11 mouse cellular contexts compared by ENCODE assay signal in the genomic region with DNA sequence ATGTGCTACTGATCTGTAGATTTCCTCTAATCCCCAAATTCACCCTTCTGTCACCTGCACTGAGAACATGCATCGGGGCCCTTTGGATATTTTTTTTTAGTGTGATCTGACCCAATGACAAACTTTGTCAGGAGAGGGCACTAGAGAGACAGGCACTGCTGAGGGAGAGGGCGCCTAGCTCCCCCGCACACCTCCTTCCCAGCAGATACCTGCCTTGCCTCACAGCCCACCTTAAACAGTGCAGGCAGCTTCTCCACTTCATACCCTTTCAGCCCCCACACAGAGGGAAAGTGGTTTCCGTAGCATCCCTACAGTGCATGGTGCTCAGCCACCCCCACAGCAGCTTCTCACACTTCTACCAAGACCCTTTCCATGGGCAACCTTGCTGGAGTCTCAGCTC.
DNase-seq lines count a peak whose midpoint lies in the region; ATAC-seq and TF ChIP-seq lines count a peak whose summit lies in the region.
"Had no signal": no experiment of that assay in that cellular context is flagged by ENCODE, and none has a peak within 500 bp of the region (broad histone marks: within the 10 kb centered on the region; RNA-seq: fewer than 3 reads in every experiment).

No protein-coding gene starts in this region.

- TF ChIP-seq CTCF in intestine, postnatal 0 days (IDR thresholded peaks at IDR 0.05; ENCODE audit: low read depth) = peak; percentile 43

- intact Hi-C loops in left cerebral cortex, postnatal 4 days (cut with DNase I) = no loop called here

- no peaks in the 10 kb centered on the region for H3K9me3 ChIP-seq in intestine, postnatal 0 days (ENCODE audit: control insufficient read depth)
- H3K9me3 ChIP-seq in intestine, embryonic 16.5 days (ENCODE audit: control insufficient read depth, low read length) = no peaks in the 10 kb centered on the region
- H3K9me3 ChIP-seq: embryonic facial prominence, embryonic 12.5 days; heart, embryonic 15.5 days had no signal

- WGBS in intestine, postnatal 0 days = 35% methylated on average over 4 of the region's 4 CpGs
- 33% methylated on average over 4 of the region's 4 CpGs for WGBS in intestine, embryonic 16.5 days

- H3K9ac ChIP-seq in intestine, postnatal 0 days (ENCODE audit: low read depth, low read length) = no peak overlapping the region
- no peak overlapping the region for H3K9ac ChIP-seq in intestine, embryonic 16.5 days (ENCODE audit: low read depth, low read length)
- H3K9ac ChIP-seq: embryonic facial prominence, embryonic 12.5 days; heart, embryonic 15.5 days had no signal

- no peak overlapping the region for H3K27ac ChIP-seq in intestine, postnatal 0 days (ENCODE audit: low read depth, low read length)
- H3K27ac ChIP-seq in intestine, embryonic 16.5 days (ENCODE audit: low read length) = no peak overlapping the region
- H3K27ac ChIP-seq: embryonic facial prominence, embryonic 12.5 days; heart, embryonic 15.5 days; macrophage had no signal

- DNase-seq in ES-CJ7 (ENCODE audit: low read depth, low spot score) (peak; percentile 58), ZHBTc4 (ENCODE audit: low read depth, low spot score) (peak; percentile 61)
- DNase-seq in left cerebral cortex, postnatal 4 days = peak; percentile 11
- DNase-seq in spleen, adult 18-20 months = no peak
- DNase-seq in thymus, postnatal 4 days = no peak
- DNase-seq: kidney, adult 9 months had no signal

- no peaks in the 10 kb centered on the region for H3K4me1 ChIP-seq in intestine, postnatal 0 days (replicated peaks; ENCODE audit: control insufficient read depth, insufficient read depth, low read length)
- H3K4me1 ChIP-seq in intestine, embryonic 16.5 days (ENCODE audit: control insufficient read depth, insufficient read depth, low read length) = no peaks in the 10 kb centered on the region
- H3K4me1 ChIP-seq: embryonic facial prominence, embryonic 12.5 days; heart, embryonic 15.5 days had no signal

- ATAC-seq in intestine, postnatal 0 days = no peak
- no peak for ATAC-seq in intestine, embryonic 16.5 days

- no peak overlapping the region for H3K4me2 ChIP-seq in intestine, postnatal 0 days (replicated peaks; ENCODE audit: low read depth)
- no peak overlapping the region for H3K4me2 ChIP-seq in intestine, embryonic 16.5 days (ENCODE audit: low read depth, low read length)
- H3K4me2 ChIP-seq: embryonic facial prominence, embryonic 12.5 days; heart, embryonic 15.5 days had no signal

- H3K27me3 ChIP-seq in intestine, postnatal 0 days (replicated peaks; ENCODE audit: control insufficient read depth, insufficient read depth, low read length) = no peaks in the 10 kb centered on the region
- H3K27me3 ChIP-seq in intestine, embryonic 16.5 days (replicated peaks; ENCODE audit: control insufficient read depth, insufficient read depth, low read length) = no peaks in the 10 kb centered on the region
- H3K27me3 ChIP-seq: embryonic facial prominence, embryonic 12.5 days; heart, embryonic 15.5 days had no signal

- no peaks in the 10 kb centered on the region for H3K36me3 ChIP-seq in intestine, postnatal 0 days (ENCODE audit: control insufficient read depth, insufficient read depth)
- no peaks in the 10 kb centered on the region for H3K36me3 ChIP-seq in intestine, embryonic 16.5 days (ENCODE audit: control insufficient read depth, insufficient read depth, low read length)
- H3K36me3 ChIP-seq: embryonic facial prominence, embryonic 12.5 days; heart, embryonic 15.5 days had no signal

- H3K4me3 ChIP-seq in intestine, postnatal 0 days (ENCODE audit: low read depth, low read length) = no peak overlapping the region
- H3K4me3 ChIP-seq in intestine, embryonic 16.5 days (ENCODE audit: low read length) = no peak overlapping the region
- H3K4me3 ChIP-seq: embryonic facial prominence, embryonic 12.5 days; heart, embryonic 15.5 days had no signal

Comparison
In these comparisons a context has a peak if more than half of its experiments do, and no peak if none do; other contexts are left out.
1. DNase-seq: peak in ES-CJ7 (single experiment), ZHBTc4 (single experiment) and left cerebral cortex, postnatal 4 days (single experiment); none in spleen, adult 18-20 months (0 of 2) and thymus, postnatal 4 days (single experiment).